Mouse (Mus musculus): ENCODE data around the gene Slc12a6.

Gene Slc12a6

GRCm38 (mm10) chr2:112265448-112266241 lies at the start of gene Slc12a6:
Gene Slc12a6, plus strand, starts transcription at chr2:112265825.
- DNase-seq (ENCODE audit: low spot score in 2 of 2) = peak; percentile 85 to 89

- peak in 1 of 2 experiments; percentile 6 for DNase-seq (ENCODE audit: low spot score in 2 of 2)
These were observed 49.6 kb upstream of the Slc12a6 start for GRCm38 (mm10) chr2:112215977-112216376.

GRCm38 (mm10) chr2:112217614-112218013 lies 48.0 kb upstream of the Slc12a6 start:
- no peak for DNase-seq (ENCODE audit: low spot score in 2 of 2)

- no peak for DNase-seq (ENCODE audit: low spot score in 2 of 2)
These were observed 44.7 kb upstream of the Slc12a6 start for GRCm38 (mm10) chr2:112220880-112221279.

GRCm38 (mm10) chr2:112222607-112223006 lies 43.0 kb upstream of the Slc12a6 start:
- DNase-seq (ENCODE audit: low spot score in 2 of 2) = no peak

- DNase-seq (ENCODE audit: low spot score in 2 of 2) = no peak
These were observed 41.3 kb upstream of the Slc12a6 start for GRCm38 (mm10) chr2:112224356-112224755.

- DNase-seq (ENCODE audit: low spot score in 2 of 2) = no peak
These were observed 33.0 kb upstream of the Slc12a6 start for GRCm38 (mm10) chr2:112232623-112233022.

- DNase-seq (ENCODE audit: low spot score in 2 of 2) = no peak
These were observed 29.0 kb upstream of the Slc12a6 start for GRCm38 (mm10) chr2:112236620-112237019.

- DNase-seq (ENCODE audit: low spot score in 2 of 2) = no peak
These were observed 27.6 kb upstream of the Slc12a6 start for GRCm38 (mm10) chr2:112238006-112238405.

GRCm38 (mm10) chr2:112239212-112239934 lies 26.3 kb upstream of the Slc12a6 start, which contains the start of gene Lpcat4:
Gene Lpcat4, plus strand, starts transcription at chr2:112239468.
- DNase-seq (ENCODE audit: low spot score in 2 of 2) = peak; percentile 92 to 98

GRCm38 (mm10) chr2:112239935-112240721 lies 25.5 kb upstream of the Slc12a6 start:
- DNase-seq (ENCODE audit: low spot score in 2 of 2) = peak in 1 of 2 experiments; percentile 41

- DNase-seq (ENCODE audit: low spot score in 2 of 2) = no peak
These were observed 23.8 kb upstream of the Slc12a6 start for GRCm38 (mm10) chr2:112241787-112242186.

- DNase-seq (ENCODE audit: low spot score in 2 of 2) = no peak
These were observed 20.3 kb upstream of the Slc12a6 start for GRCm38 (mm10) chr2:112245307-112245706.

GRCm38 (mm10) chr2:112246193-112246592 lies 19.4 kb upstream of the Slc12a6 start:
- DNase-seq (ENCODE audit: low spot score in 2 of 2) = no peak

- no peak for DNase-seq (ENCODE audit: low spot score in 2 of 2)
These were observed 18.3 kb upstream of the Slc12a6 start for GRCm38 (mm10) chr2:112247323-112247722.

- no peak for DNase-seq (ENCODE audit: low spot score in 2 of 2)
These were observed 15.7 kb upstream of the Slc12a6 start for GRCm38 (mm10) chr2:112249780-112250453.

GRCm38 (mm10) chr2:112254675-112255515 lies 10.7 kb upstream of the Slc12a6 start:
- DNase-seq (ENCODE audit: low spot score in 2 of 2) = no peak

GRCm38 (mm10) chr2:112259241-112259962 lies 6.2 kb upstream of the Slc12a6 start, which contains the start of gene Nutm1:
Gene Nutm1, minus strand, starts transcription at chr2:112259291.
- DNase-seq (ENCODE audit: low spot score in 2 of 2) = no peak

- DNase-seq (ENCODE audit: low spot score in 2 of 2) = peak; percentile 56 to 83
These were observed 3.6 kb upstream of the Slc12a6 start, which contains the start of gene Nop10 for GRCm38 (mm10) chr2:112261748-112262653. Gene Nop10, plus strand, starts transcription at chr2:112261926.
